Comparison of ENCODE assay signal across 17 mouse cellular contexts in genomic region chr9:73883143-73883542, GRCm38 (mm10).
DNase-seq lines count a peak whose midpoint lies in the region; ATAC-seq and TF ChIP-seq lines count a peak whose summit lies in the region.
"Had no signal": no experiment of that assay in that cellular context is flagged by ENCODE, and none has a peak within 500 bp of the region (broad histone marks: within the 10 kb centered on the region; RNA-seq: fewer than 3 reads in every experiment).

No protein-coding gene starts in this region.

- WGBS in midbrain, postnatal 0 days: 60% methylated on average over 1 of the region's 1 CpGs
- WGBS in midbrain, embryonic 16.5 days: 82% methylated on average over 1 of the region's 1 CpGs

- TF ChIP-seq CTCF in midbrain, postnatal 0 days (IDR thresholded peaks at IDR 0.05): no peak

- H3K9ac ChIP-seq in midbrain, postnatal 0 days (replicated peaks; ENCODE audit: low read length, poor library complexity, severe bottlenecking): no peak overlapping the region
- H3K9ac ChIP-seq in midbrain, embryonic 16.5 days (ENCODE audit: low read depth, low read length): no peak overlapping the region

- H3K27ac ChIP-seq in midbrain, postnatal 0 days (ENCODE audit: low read depth, low read length): no peak overlapping the region
- H3K27ac ChIP-seq in midbrain, embryonic 16.5 days (ENCODE audit: low read length): no peak overlapping the region
- H3K27ac ChIP-seq: kidney, postnatal 0 days; macrophage had no signal

- no peaks in the 10 kb centered on the region for H3K4me1 ChIP-seq in midbrain, postnatal 0 days (ENCODE audit: insufficient read depth, low read length)
- 0 out of 2 replicates have a peak, but pooled peaks cover 4% of the 10 kb centered on the region for H3K4me1 ChIP-seq in midbrain, embryonic 16.5 days (ENCODE audit: control insufficient read depth, insufficient read depth, low read length)

- peak; percentile 64 for DNase-seq in cerebellum, adult 9-11 months
- DNase-seq in cerebellum, postnatal 25 days: no peak
- DNase-seq in layer of hippocampus, adult 11-12 months (ENCODE audit: low spot score): peak; percentile 6
- no peak for DNase-seq in layer of hippocampus, adult 9-10 months (ENCODE audit: low spot score)
- DNase-seq in midbrain, postnatal 0 days (ENCODE audit: low spot score): peak; percentile 74
- peak; percentile 23 for DNase-seq in lung, postnatal 36 days
- DNase-seq in spleen, adult 18-20 months: no peak
- DNase-seq: B cell, adult 2 months; embryo, embryonic 11 days; thymus, adult 18-20 months had no signal

- ATAC-seq in midbrain, postnatal 0 days (ENCODE audit: low FRiP score): no peak
- no peak for ATAC-seq in midbrain, embryonic 16.5 days
- ATAC-seq: activated CD4-positive, CD25-positive, alpha-beta regulatory T cell, adult 4 months; inflammation-experienced regulatory T-cells, adult 6 months had no signal

- H3K9me3 ChIP-seq in midbrain, postnatal 0 days (ENCODE audit: low read length): no peaks in the 10 kb centered on the region
- H3K9me3 ChIP-seq in midbrain, embryonic 16.5 days (replicated peaks; ENCODE audit: control insufficient read depth, low read length, poor library complexity, severe bottlenecking): 0 out of 2 replicates have a peak, but pooled peaks cover 2% of the 10 kb centered on the region

- H3K27me3 ChIP-seq in midbrain, postnatal 0 days (ENCODE audit: insufficient read depth, low read length): no peaks in the 10 kb centered on the region
- no peaks in the 10 kb centered on the region for H3K27me3 ChIP-seq in midbrain, embryonic 16.5 days (ENCODE audit: control insufficient read depth, insufficient read depth, low read depth, low read length)

- no peak overlapping the region for H3K4me2 ChIP-seq in midbrain, postnatal 0 days (ENCODE audit: low read depth, low read length, poor library complexity, severe bottlenecking)
- H3K4me2 ChIP-seq in midbrain, embryonic 16.5 days (ENCODE audit: low read length): no peak overlapping the region
- H3K4me2 ChIP-seq: heart, embryonic 11.5 days had no signal

- no peak overlapping the region for H3K4me3 ChIP-seq in midbrain, postnatal 0 days (ENCODE audit: low read depth, low read length)
- no peak overlapping the region for H3K4me3 ChIP-seq in midbrain, embryonic 16.5 days (ENCODE audit: low read depth, low read length)

- H3K36me3 ChIP-seq in midbrain, postnatal 0 days (ENCODE audit: insufficient read depth, low read length): no peaks in the 10 kb centered on the region
- no peaks in the 10 kb centered on the region for H3K36me3 ChIP-seq in midbrain, embryonic 16.5 days (ENCODE audit: control insufficient read depth, insufficient read depth, low read length)
- H3K36me3 ChIP-seq: G1E had no signal

Comparison
In these comparisons a context has a peak if more than half of its experiments do, and no peak if none do; other contexts are left out.
1. DNase-seq: peak in cerebellum, adult 9-11 months (single experiment), layer of hippocampus, adult 11-12 months (single experiment), midbrain, postnatal 0 days (single experiment) and lung, postnatal 36 days (single experiment); none in cerebellum, postnatal 25 days (0 of 2), layer of hippocampus, adult 9-10 months (single experiment) and spleen, adult 18-20 months (0 of 2).